Mouse (Mus musculus) heart, postnatal 0 days (tissue): ENCODE results near the gene Grcc10. TPM values are rescaled to one million over a fixed set of nuclear protein-coding genes. Genes with fewer than 3 reads are reported as not detected.

Experiments
- ATAC-seq: fragments of 200-750 bp; cut with Nextera tagmentation; 2 replicates; pipeline ENCODE4 v1.8.0; 2017; ENCODE audit warnings: low read depth, moderate number of reproducible peaks, moderate library complexity; ENCODE audit not compliant: insufficient read depth
- DNase-seq: peaks from one replicate; pipeline ENCODE4 v3.0.0-alpha.2; 2016; ENCODE audit warnings: low spot score
- H3K27ac ChIP-seq: fragments of 300-500 bp; sonication (generic); 2 replicates; pipeline ENCODE4 v1.5.1; 2014; ENCODE audit warnings: low read depth, mild to moderate bottlenecking
- H3K27me3 ChIP-seq: fragments of 300-500 bp; sonication (generic); 2 replicates; pipeline ENCODE4 v1.6.1; 2014; ENCODE audit warnings: low read length, mixed read lengths; ENCODE audit not compliant: control insufficient read depth, insufficient read depth
- H3K36me3 ChIP-seq: fragments of 300-500 bp; sonication (generic); replicated peaks from 2 replicates; pipeline ENCODE4 v1.6.1; 2014; ENCODE audit warnings: low read length, mixed read lengths; ENCODE audit not compliant: control insufficient read depth, insufficient read depth
- H3K4me1 ChIP-seq: fragments of 300-500 bp; sonication (generic); 2 replicates; pipeline ENCODE4 v1.6.1; 2014; ENCODE audit warnings: antibody characterized with exemption; ENCODE audit not compliant: control insufficient read depth, insufficient read depth
- H3K4me2 ChIP-seq: fragments of 300-500 bp; sonication (generic); 2 replicates; pipeline ENCODE4 v1.6.1; 2014; ENCODE audit warnings: low read depth, mild to moderate bottlenecking, low read length, moderate library complexity
- H3K4me3 ChIP-seq: fragments of 300-500 bp; sonication (generic); 2 replicates; pipeline ENCODE4 v1.5.1; 2014; ENCODE audit warnings: low read depth, low read length
- H3K9ac ChIP-seq: fragments of 300-500 bp; sonication (generic); replicated peaks from 2 replicates; pipeline ENCODE4 v1.6.1; 2014; ENCODE audit warnings: low read depth, low read length, mixed read lengths
- H3K9me3 ChIP-seq: fragments of 300-500 bp; sonication (generic); replicated peaks from 2 replicates; pipeline ENCODE4 v1.6.1; 2016; ENCODE audit warnings: low read length; ENCODE audit not compliant: control insufficient read depth
- CTCF ChIP-seq: IDR thresholded peaks from 2 replicates; pipeline ENCODE4 v1.5.1; 2016; ENCODE audit warnings: antibody characterized with exemption, control low read depth, low read depth
- EP300 ChIP-seq: IDR thresholded peaks from 2 replicates; pipeline ENCODE4 v1.6.1; 2016; ENCODE audit warnings: antibody characterized with exemption, low read depth
- WGBS: fragments of 180-500 bp; shearing (Covaris S2); extraction: QIAGEN DNeasy Blood & Tissue Kit; methylation state at CpG from one replicate; pipeline ENCODE4 v1.1.7; 2014; 5-methylcytosine and 5-hydroxymethylcytosine counted together
- polyA plus RNA-seq: library from polyadenylated mRNA; unstranded; fragments of >200 nt; fragmentation: Nextera tagmentation; extraction: Ambion mirVana; gene quantifications from 2 replicates; pipeline ENCODE4 v1.2.1, GENCODE M21; 2015
- total RNA-seq: library from RNA; depleted of rRNA; stranded (reverse); fragments of >200 nt; gene quantifications from 2 replicates; pipeline ENCODE4 v1.2.3, GENCODE M21; 2014; ENCODE audit warnings: low replicate concordance

The Grcc10 gene
- total and polyA plus RNA-seq, 2 experiments from 2014 or later = 119 to 492 TPM

- no peaks in the 10 kb centered on the region for H3K27me3 ChIP-seq
- WGBS = 89% methylated on average over 11 of the region's 11 CpGs
- no peak overlapping the region for H3K4me3 ChIP-seq
- H3K4me1 ChIP-seq = peaks cover 8% of the 10 kb centered on the region; the same call in 1 of the 2 replicates
- H3K27ac ChIP-seq = no peak overlapping the region
- H3K4me2 ChIP-seq = no peak overlapping the region
- no peaks in the 10 kb centered on the region for H3K9me3 ChIP-seq
- no peaks in the 10 kb centered on the region; the same call in 1 of the 2 replicates for H3K36me3 ChIP-seq
- ATAC-seq (no peak), DNase-seq (no peak)
- no peak overlapping the region for H3K9ac ChIP-seq
- no peak for TF ChIP-seq EP300
- TF ChIP-seq CTCF = no peak
Measured at GRCm38 (mm10) chr6:124737040-124737439, 4.1 kb downstream of the Grcc10 start.

DNA sequence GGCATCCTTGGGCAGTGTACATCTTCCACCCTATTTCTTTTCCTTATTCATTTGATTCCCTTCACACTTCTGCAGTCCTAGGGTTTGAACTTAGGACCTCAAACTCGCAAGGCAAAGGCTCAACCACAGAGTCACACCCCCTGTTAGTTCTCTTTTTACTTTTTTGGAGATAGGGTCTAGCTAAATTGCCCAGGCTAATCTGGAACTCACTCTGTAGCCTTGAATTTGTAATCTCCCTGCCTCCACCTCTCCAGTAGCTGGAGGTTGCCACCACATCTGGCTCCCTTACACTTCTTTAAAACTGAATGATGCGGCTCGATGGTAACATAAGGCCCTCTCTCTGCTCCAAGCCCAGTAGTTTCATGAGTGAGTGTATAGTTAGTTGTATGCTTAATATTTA lies 6.8 kb downstream of the Grcc10 start:
- 83% methylated on average over 3 of the region's 3 CpGs for WGBS
- ATAC-seq = no peak
- no peak overlapping the region for H3K9ac ChIP-seq

DNA sequence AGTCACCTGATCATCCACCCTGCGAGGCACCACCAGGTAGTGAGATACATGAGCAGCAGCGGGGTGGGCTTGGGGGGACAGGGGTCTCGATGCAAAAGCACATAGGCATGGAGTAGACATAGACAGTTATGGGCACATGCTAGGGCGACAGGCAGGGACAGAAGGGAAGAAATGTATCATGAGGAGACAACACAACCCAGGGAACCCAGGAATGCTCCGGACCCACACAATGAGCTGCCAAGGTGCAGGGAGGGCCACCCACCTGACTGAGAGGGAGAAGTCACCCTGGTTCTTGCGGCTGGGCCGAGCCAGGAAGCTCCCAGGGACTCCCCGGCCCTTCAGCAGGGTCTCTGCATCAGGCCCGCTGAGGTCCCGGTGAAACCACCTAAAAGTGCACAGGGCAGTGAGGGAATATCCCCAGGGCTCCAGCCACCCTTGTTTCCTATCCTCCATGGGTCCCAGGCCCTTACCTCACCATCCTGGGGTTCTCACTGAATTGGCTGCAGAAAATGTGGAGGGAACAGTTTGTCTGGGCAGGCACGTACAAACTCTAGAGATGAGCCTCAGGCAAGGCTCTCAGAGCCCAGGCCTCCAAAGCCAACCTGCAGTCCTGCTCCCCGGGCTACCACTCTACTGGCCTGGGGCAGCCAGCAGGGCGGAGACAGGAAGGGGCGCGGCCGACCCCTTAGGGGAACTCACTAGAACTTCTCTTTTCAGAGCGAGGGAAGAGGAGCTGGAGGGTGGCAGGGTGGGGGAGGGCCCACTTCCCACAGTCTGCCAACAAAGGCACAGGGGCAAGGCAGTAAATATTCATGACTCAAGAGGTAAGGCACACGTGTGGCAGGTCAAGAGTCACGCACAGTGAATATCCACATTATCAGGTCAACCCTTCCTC lies 8.5 kb downstream of the Grcc10 start:
- peak overlapping the region; percentile 19; the same call in 1 of the 2 replicates for H3K4me2 ChIP-seq
- no peaks in the 10 kb centered on the region for H3K36me3 ChIP-seq
- no peak overlapping the region; the same call in 1 of the 2 replicates for H3K9ac ChIP-seq
- WGBS = 57% methylated on average over 19 of the region's 19 CpGs
- DNase-seq = no peak
- ATAC-seq = no peak
- no peak overlapping the region for H3K27ac ChIP-seq
- H3K4me3 ChIP-seq = peak overlapping the region; percentile 12; the same call in 1 of the 2 replicates
- H3K4me1 ChIP-seq = peaks cover 3% of the 10 kb centered on the region; the same call in 1 of the 2 replicates
- H3K27me3 ChIP-seq = no peaks in the 10 kb centered on the region
- TF ChIP-seq CTCF (no peak), EP300 (no peak)
- no peaks in the 10 kb centered on the region for H3K9me3 ChIP-seq

More for the DNA sequence above, 6.8 kb downstream of the Grcc10 start:
- no peaks in the 10 kb centered on the region for H3K27me3 ChIP-seq
- H3K4me2 ChIP-seq = no peak overlapping the region
- H3K9me3 ChIP-seq = no peaks in the 10 kb centered on the region
- TF ChIP-seq CTCF = no peak
- no peak for TF ChIP-seq EP300
- H3K4me1 ChIP-seq = peaks cover 3% of the 10 kb centered on the region; the same call in 1 of the 2 replicates
- H3K36me3 ChIP-seq = no peaks in the 10 kb centered on the region; the same call in 1 of the 2 replicates
- H3K27ac ChIP-seq = no peak overlapping the region
- H3K4me3 ChIP-seq = no peak overlapping the region
- no peak for DNase-seq

GRCm38 (mm10) chr6:124731038-124731437 lies 10.1 kb downstream of the Grcc10 start:
- Histone ChIP-seq H3K4me3 (no peak overlapping the region), H3K9me3 (no peaks in the 10 kb centered on the region), H3K27me3 (no peaks in the 10 kb centered on the region), H3K36me3 (no peaks in the 10 kb centered on the region), H3K27ac (no peak overlapping the region), H3K4me2 (no peak overlapping the region), H3K4me1 (peaks cover 3% of the 10 kb centered on the region; the same call in 1 of the 2 replicates), H3K9ac (no peak overlapping the region)
- TF ChIP-seq EP300 (no peak), CTCF (no peak)
- DNase-seq = no peak
- no peak for ATAC-seq
- WGBS = 83% methylated on average over 7 of the region's 7 CpGs

GRCm38 (mm10) chr6:124729850-124730705 lies 11.1 kb downstream of the Grcc10 start:
- TF ChIP-seq CTCF (no peak), EP300 (no peak)
- no peak overlapping the region for H3K4me3 ChIP-seq
- 58% methylated on average over 8 of the region's 8 CpGs for WGBS
- H3K4me1 ChIP-seq = peaks cover 3% of the 10 kb centered on the region; the same call in 1 of the 2 replicates
- no peak for DNase-seq
- H3K4me2 ChIP-seq = no peak overlapping the region
- no peak for ATAC-seq
- H3K9me3 ChIP-seq = no peaks in the 10 kb centered on the region
- no peaks in the 10 kb centered on the region for H3K27me3 ChIP-seq
- H3K36me3 ChIP-seq = no peaks in the 10 kb centered on the region
- H3K9ac ChIP-seq = no peak overlapping the region
- no peak overlapping the region for H3K27ac ChIP-seq
